Mouse (Mus musculus): ENCODE measurements around the gene Sema4c. TPM values are rescaled to one million over a fixed set of nuclear protein-coding genes. Genes with fewer than 3 reads are reported as not detected.

Sema4c gene
- polyA plus RNA-seq, 1 experiment from 2014 or later: 10.0 TPM

GRCm38 (mm10) chr1:36531461-36531860 is 26.7 kb downstream of the Sema4c start:
- H3K9me3 ChIP-seq: no peaks in the 10 kb centered on the region
- peak overlapping the region; percentile 20 for H3K27ac ChIP-seq (replicated peaks)
- no peak overlapping the region for H3K4me2 ChIP-seq
- H3K4me3 ChIP-seq: no peak overlapping the region
- no peak for ATAC-seq (ENCODE audit: extremely low read depth, insufficient number of reproducible peaks, low FRiP score, low TSS enrichment)
- peaks cover 75% of the 10 kb centered on the region for H3K4me1 ChIP-seq
- H3K36me3 ChIP-seq: peaks cover 22% of the 10 kb centered on the region
- H3K27me3 ChIP-seq (replicated peaks): no peaks in the 10 kb centered on the region
- WGBS: 78% methylated on average over 12 of the region's 12 CpGs
- peak overlapping the region; percentile 34; the same call in 1 of the 2 replicates for H3K9ac ChIP-seq

- no peak overlapping the region for H3K4me2 ChIP-seq
- H3K27me3 ChIP-seq (replicated peaks): no peaks in the 10 kb centered on the region
- no peaks in the 10 kb centered on the region for H3K9me3 ChIP-seq
- no peak overlapping the region for H3K9ac ChIP-seq
- H3K4me1 ChIP-seq: peaks cover 70% of the 10 kb centered on the region
- H3K27ac ChIP-seq (replicated peaks): peak overlapping the region; percentile 51; the same call in 1 of the 2 replicates
- peaks cover 27% of the 10 kb centered on the region for H3K36me3 ChIP-seq
- ATAC-seq (ENCODE audit: extremely low read depth, insufficient number of reproducible peaks, low FRiP score, low TSS enrichment): no peak
- no peak overlapping the region for H3K4me3 ChIP-seq
- 83% methylated on average over 7 of the region's 7 CpGs for WGBS
Measured at GRCm38 (mm10) chr1:36530962-36531361, 27.2 kb downstream of the Sema4c start.

- Histone ChIP-seq H3K9me3 (no peaks in the 10 kb centered on the region), H3K27ac (replicated peaks) (peak overlapping the region; percentile 51), H3K9ac (no peak overlapping the region), H3K4me1 (peaks cover 66% of the 10 kb centered on the region), H3K4me2 (no peak overlapping the region), H3K27me3 (replicated peaks) (no peaks in the 10 kb centered on the region), H3K4me3 (no peak overlapping the region), H3K36me3 (peaks cover 32% of the 10 kb centered on the region)
- 70% methylated on average over 8 of the region's 8 CpGs for WGBS
- no peak for ATAC-seq (ENCODE audit: extremely low read depth, insufficient number of reproducible peaks, low FRiP score, low TSS enrichment)
Measured at GRCm38 (mm10) chr1:36530485-36530884, 27.7 kb downstream of the Sema4c start.

- no peaks in the 10 kb centered on the region for H3K27me3 ChIP-seq (replicated peaks)
- no peak for ATAC-seq (ENCODE audit: extremely low read depth, insufficient number of reproducible peaks, low FRiP score, low TSS enrichment)
- no peak overlapping the region for H3K9ac ChIP-seq
- H3K36me3 ChIP-seq: peaks cover 38% of the 10 kb centered on the region
- no peak overlapping the region for H3K4me2 ChIP-seq
- peaks cover 59% of the 10 kb centered on the region for H3K4me1 ChIP-seq
- WGBS: 92% methylated on average over 4 of the region's 4 CpGs
- H3K27ac ChIP-seq (replicated peaks): peak overlapping the region; percentile 51
- no peaks in the 10 kb centered on the region for H3K9me3 ChIP-seq
- H3K4me3 ChIP-seq: no peak overlapping the region
Measured at GRCm38 (mm10) chr1:36529875-36530274, 28.3 kb downstream of the Sema4c start.

DNA sequence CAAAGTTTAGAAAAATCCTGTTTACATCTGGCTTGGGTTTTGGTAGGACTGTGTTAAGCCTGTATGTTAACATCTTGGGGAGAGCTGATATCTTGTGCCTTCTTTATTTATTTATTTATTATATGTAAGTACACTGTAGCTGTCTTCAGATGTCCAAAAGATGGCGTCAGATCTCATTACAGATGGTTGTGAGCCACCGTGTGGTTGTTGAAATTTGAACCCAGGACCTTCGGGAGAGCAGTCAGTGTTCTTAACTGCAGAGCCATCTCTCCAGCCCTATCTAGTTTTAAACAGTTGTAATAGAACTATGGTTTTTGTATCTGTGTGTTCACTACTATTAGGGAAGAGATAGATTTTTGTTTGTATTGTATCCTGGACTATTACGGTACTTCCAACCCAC is 28.9 kb downstream of the Sema4c start:
- Histone ChIP-seq H3K4me3 (no peak overlapping the region), H3K4me2 (no peak overlapping the region), H3K9ac (no peak overlapping the region), H3K27me3 (replicated peaks) (no peaks in the 10 kb centered on the region), H3K9me3 (no peaks in the 10 kb centered on the region), H3K27ac (replicated peaks) (no peak overlapping the region), H3K36me3 (peaks cover 44% of the 10 kb centered on the region), H3K4me1 (peaks cover 57% of the 10 kb centered on the region)
- no peak for ATAC-seq (ENCODE audit: extremely low read depth, insufficient number of reproducible peaks, low FRiP score, low TSS enrichment)
- 83% methylated on average over 4 of the region's 4 CpGs for WGBS

DNA sequence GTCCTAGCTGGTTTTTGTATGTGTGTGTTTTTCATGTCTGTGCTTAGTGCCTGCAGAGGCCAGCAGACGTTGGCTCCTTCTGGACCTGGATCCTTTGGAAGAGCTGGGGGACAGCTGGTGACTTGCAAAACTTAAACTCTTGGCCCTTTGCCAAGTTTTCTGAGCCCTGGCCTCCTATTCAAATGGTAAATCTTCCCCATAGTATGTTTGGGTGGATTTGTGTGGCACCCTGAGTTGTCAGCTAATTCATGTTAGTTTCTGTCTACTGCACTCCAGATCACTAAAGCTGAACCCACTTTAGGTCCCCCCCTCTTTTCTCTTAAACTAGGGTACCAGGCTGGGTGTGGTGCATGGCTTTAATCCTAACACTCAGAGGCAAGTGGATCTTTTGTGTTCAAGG is 29.8 kb downstream of the Sema4c start:
- Histone ChIP-seq H3K27me3 (replicated peaks) (no peaks in the 10 kb centered on the region), H3K4me1 (peaks cover 57% of the 10 kb centered on the region), H3K27ac (replicated peaks) (peak overlapping the region; percentile 16; the same call in 1 of the 2 replicates), H3K4me3 (no peak overlapping the region), H3K4me2 (no peak overlapping the region), H3K9ac (no peak overlapping the region), H3K36me3 (peaks cover 51% of the 10 kb centered on the region), H3K9me3 (no peaks in the 10 kb centered on the region)
- 19% methylated on average over 1 of the region's 1 CpGs for WGBS
- ATAC-seq (ENCODE audit: extremely low read depth, insufficient number of reproducible peaks, low FRiP score, low TSS enrichment): no peak

- WGBS: 86% methylated on average over 10 of the region's 10 CpGs
- no peak overlapping the region for H3K27ac ChIP-seq (replicated peaks)
- ATAC-seq (ENCODE audit: extremely low read depth, insufficient number of reproducible peaks, low FRiP score, low TSS enrichment): no peak
- H3K4me2 ChIP-seq: no peak overlapping the region
- no peak overlapping the region for H3K4me3 ChIP-seq
- H3K27me3 ChIP-seq (replicated peaks): no peaks in the 10 kb centered on the region
- H3K36me3 ChIP-seq: peaks cover 56% of the 10 kb centered on the region
- no peaks in the 10 kb centered on the region for H3K9me3 ChIP-seq
- H3K4me1 ChIP-seq: peaks cover 62% of the 10 kb centered on the region
- no peak overlapping the region for H3K9ac ChIP-seq
Measured at GRCm38 (mm10) chr1:36526903-36527302, 31.2 kb downstream of the Sema4c start.

GRCm38 (mm10) chr1:36525774-36526173 is 32.4 kb downstream of the Sema4c start:
- H3K4me1 ChIP-seq: peaks cover 51% of the 10 kb centered on the region
- WGBS: 90% methylated on average over 12 of the region's 12 CpGs
- H3K9ac ChIP-seq: no peak overlapping the region
- no peaks in the 10 kb centered on the region for H3K27me3 ChIP-seq (replicated peaks)
- ATAC-seq (ENCODE audit: extremely low read depth, insufficient number of reproducible peaks, low FRiP score, low TSS enrichment): no peak
- H3K4me2 ChIP-seq: no peak overlapping the region
- no peak overlapping the region for H3K4me3 ChIP-seq
- H3K27ac ChIP-seq (replicated peaks): no peak overlapping the region
- H3K9me3 ChIP-seq: no peaks in the 10 kb centered on the region
- H3K36me3 ChIP-seq: peaks cover 63% of the 10 kb centered on the region

GRCm38 (mm10) chr1:36524058-36524457 is 34.1 kb downstream of the Sema4c start:
- Histone ChIP-seq H3K27me3 (replicated peaks) (no peaks in the 10 kb centered on the region), H3K36me3 (peaks cover 77% of the 10 kb centered on the region), H3K4me3 (no peak overlapping the region), H3K4me2 (no peak overlapping the region), H3K27ac (replicated peaks) (peak overlapping the region; percentile 91), H3K9me3 (no peaks in the 10 kb centered on the region), H3K9ac (no peak overlapping the region), H3K4me1 (peaks cover 40% of the 10 kb centered on the region)
- WGBS: 60% methylated on average over 5 of the region's 5 CpGs
- ATAC-seq (ENCODE audit: extremely low read depth, insufficient number of reproducible peaks, low FRiP score, low TSS enrichment): no peak

DNA sequence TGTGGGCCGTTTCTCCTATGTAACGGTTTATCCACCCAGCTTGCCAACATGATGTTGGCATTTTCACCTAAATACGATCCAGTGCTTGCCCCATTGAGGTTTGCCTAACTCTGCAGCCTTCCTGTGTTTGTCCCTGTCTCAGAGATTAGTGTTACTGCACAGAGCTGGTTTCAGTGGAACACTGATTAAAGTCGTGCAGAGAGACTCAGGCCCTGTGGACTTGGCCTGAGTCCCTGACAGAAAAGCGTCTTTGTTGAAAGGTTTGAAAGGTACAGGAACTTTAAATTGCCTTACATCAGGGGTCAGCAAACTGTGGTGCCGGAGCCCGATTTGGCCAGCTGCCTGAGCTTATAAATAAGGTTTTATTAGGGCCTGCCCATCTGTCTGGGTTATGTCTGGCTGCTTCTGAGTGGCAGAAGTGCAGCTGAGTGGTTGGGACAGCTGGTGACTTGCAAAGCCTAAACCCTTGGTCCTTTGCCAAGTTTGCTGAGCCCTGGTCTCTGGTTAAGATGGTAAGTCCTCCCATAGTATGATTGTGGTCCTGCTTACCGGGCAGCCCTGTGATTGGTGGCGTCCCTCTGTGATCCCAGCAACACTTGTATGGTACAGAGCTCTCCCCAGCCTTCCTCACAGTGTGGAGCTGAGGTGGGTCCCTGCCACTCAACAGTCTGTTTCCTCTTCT is 34.7 kb downstream of the Sema4c start:
- Histone ChIP-seq H3K9me3 (no peaks in the 10 kb centered on the region), H3K4me3 (no peak overlapping the region), H3K27me3 (replicated peaks) (no peaks in the 10 kb centered on the region), H3K4me1 (peaks cover 43% of the 10 kb centered on the region), H3K27ac (replicated peaks) (peak overlapping the region; percentile 91), H3K9ac (peak overlapping the region; percentile 41; the same call in 1 of the 2 replicates), H3K36me3 (peaks cover 83% of the 10 kb centered on the region), H3K4me2 (0 out of 2 replicates have a peak overlapping the region, but pooled peaks have one; percentile 4)
- peak; percentile 58; the same call in 1 of the 2 replicates for ATAC-seq (ENCODE audit: extremely low read depth, insufficient number of reproducible peaks, low FRiP score, low TSS enrichment)
- WGBS: 44% methylated on average over 9 of the region's 9 CpGs

- Histone ChIP-seq H3K9ac (0 out of 2 replicates have a peak overlapping the region, but pooled peaks have one; percentile 1), H3K27ac (replicated peaks) (peak overlapping the region; percentile 91), H3K27me3 (replicated peaks) (no peaks in the 10 kb centered on the region), H3K4me1 (peaks cover 44% of the 10 kb centered on the region), H3K4me2 (no peak overlapping the region), H3K9me3 (no peaks in the 10 kb centered on the region), H3K4me3 (no peak overlapping the region), H3K36me3 (peaks cover 88% of the 10 kb centered on the region)
- WGBS: 88% methylated on average over 7 of the region's 7 CpGs
- no peak for ATAC-seq (ENCODE audit: extremely low read depth, insufficient number of reproducible peaks, low FRiP score, low TSS enrichment)
Measured at GRCm38 (mm10) chr1:36522210-36522609, 35.9 kb downstream of the Sema4c start.

DNA sequence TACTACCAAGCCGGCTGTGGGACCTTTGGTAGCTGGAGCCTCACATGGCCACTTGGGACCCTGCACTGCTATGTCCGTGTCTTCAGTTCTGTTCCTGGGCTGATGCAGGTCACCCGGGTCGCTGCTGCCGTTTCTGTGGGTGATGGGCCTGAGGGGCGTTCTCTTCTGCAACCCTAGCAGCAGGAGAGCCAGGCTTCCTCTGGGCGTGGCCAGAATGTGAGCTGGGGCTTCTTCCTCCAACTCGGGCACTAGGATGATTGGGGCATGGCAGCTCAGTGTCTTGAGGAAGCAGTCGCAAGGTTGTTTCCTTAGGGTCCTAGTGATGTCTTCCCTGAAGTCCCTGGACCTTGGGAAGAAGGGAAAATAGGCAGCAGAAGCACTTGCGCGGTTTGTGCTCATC is 38.5 kb downstream of the Sema4c start:
- Histone ChIP-seq H3K4me1 (peaks cover 62% of the 10 kb centered on the region), H3K36me3 (peaks cover 78% of the 10 kb centered on the region), H3K4me2 (no peak overlapping the region), H3K9me3 (no peaks in the 10 kb centered on the region), H3K27ac (replicated peaks) (no peak overlapping the region), H3K9ac (no peak overlapping the region), H3K27me3 (replicated peaks) (no peaks in the 10 kb centered on the region), H3K4me3 (no peak overlapping the region)
- no peak for ATAC-seq (ENCODE audit: extremely low read depth, insufficient number of reproducible peaks, low FRiP score, low TSS enrichment)
- 81% methylated on average over 11 of the region's 11 CpGs for WGBS

All from heart, embryonic 13.5 days (tissue).